Mouse (Mus musculus) MEL (cell line): ENCODE results near the gene Gpr143. TPM values are rescaled to one million over a fixed set of nuclear protein-coding genes. Genes with fewer than 3 reads are reported as not detected.

Experiments
- DNase-seq: peaks from one replicate; pipeline ENCODE4 v3.0.0; 2011; ENCODE audit warnings: low read depth, low spot score
- H3K27ac ChIP-seq: 2 replicates; pipeline ENCODE4 v1.5.1; 2012; ENCODE audit warnings: low read depth, mild to moderate bottlenecking, control low read depth, low read length, moderate library complexity; ENCODE audit not compliant: control insufficient read depth
- H3K27me3 ChIP-seq, 2 experiments: fragments of 150-350 bp in 1 of 2; sonication (generic) in 1 of 2; 2 replicates each; pipeline ENCODE4 v1.6.1; 2012; ENCODE audit warnings: low read length in 2 of 2, mild to moderate bottlenecking in 2 of 2, improper control_type of control experiment in 1 of 2, moderate library complexity in 1 of 2; ENCODE audit not compliant: insufficient read depth in 2 of 2, control insufficient read depth in 1 of 2
- H3K36me3 ChIP-seq, 2 experiments: 2 replicates each; pipeline ENCODE4 v1.6.1; 2012 to 2014; ENCODE audit warnings: low read length in 2 of 2, improper control_type of control experiment in 1 of 2, inconsistent platforms in 1 of 2, mild to moderate bottlenecking in 1 of 2; ENCODE audit not compliant: insufficient read depth in 2 of 2, control insufficient read depth in 1 of 2
- H3K4me1 ChIP-seq, 2 experiments: fragments of 150-350 bp in 1 of 2; sonication (generic) in 1 of 2; 2 replicates each; pipeline ENCODE4 v1.6.1; 2012; ENCODE audit warnings: low read length in 2 of 2, improper control_type of control experiment in 1 of 2, mild to moderate bottlenecking in 1 of 2; ENCODE audit not compliant: insufficient read depth in 2 of 2, control insufficient read depth in 1 of 2
- H3K4me3 ChIP-seq, 2 experiments: fragments of 150-350 bp in 1 of 2; sonication (generic) in 1 of 2; 2 replicates each; pipeline ENCODE4 v1.5.1; 2012; ENCODE audit warnings: low read depth in 2 of 2, low read length in 2 of 2, mild to moderate bottlenecking in 2 of 2, moderate library complexity in 2 of 2, control low read depth in 1 of 2, improper control_type of control experiment in 1 of 2; ENCODE audit not compliant: control insufficient read depth in 1 of 2, insufficient read depth in 1 of 2
- H3K79me2 ChIP-seq: 2 replicates; pipeline ENCODE4 v1.6.1; 2012; ENCODE audit warnings: mild to moderate bottlenecking, low read length, moderate library complexity; ENCODE audit not compliant: control insufficient read depth, poor library complexity, insufficient read depth
- H3K9ac ChIP-seq: 2 replicates; pipeline ENCODE4 v1.6.1; 2012; ENCODE audit warnings: low read depth, mild to moderate bottlenecking, control low read depth, low read length, moderate library complexity; ENCODE audit not compliant: control insufficient read depth, poor library complexity, severe bottlenecking
- H3K9me3 ChIP-seq: fragments of 150-350 bp; sonication (generic); replicated peaks from 2 replicates; pipeline ENCODE4 v1.6.1; 2012; ENCODE audit warnings: mild to moderate bottlenecking, low read length, improper control_type of control experiment, moderate library complexity; ENCODE audit not compliant: insufficient read depth
- BHLHE40 ChIP-seq: IDR thresholded peaks from 2 replicates; pipeline ENCODE4 v1.6.1; 2012; ENCODE audit warnings: low read depth, mild to moderate bottlenecking, inconsistent platforms, low read length, improper control_type of control experiment, borderline replicate concordance
- CHD1 ChIP-seq: IDR thresholded peaks from 2 replicates; pipeline ENCODE4 v1.6.1; 2012; ENCODE audit warnings: low read depth, mild to moderate bottlenecking, inconsistent platforms, low read length, improper control_type of control experiment
- CHD2 ChIP-seq: IDR thresholded peaks from 2 replicates; pipeline ENCODE4 v1.6.1; 2011; ENCODE audit warnings: low read length, improper control_type of control experiment
- CTCF ChIP-seq, 3 experiments: IDR thresholded peaks in 2 of 3; conservative IDR thresholded peaks in 1 of 3; 2 replicates each; pipeline ENCODE4 v1.5.1; 2011 to 2012; ENCODE audit warnings: low read length in 3 of 3, low read depth in 2 of 3, mild to moderate bottlenecking in 2 of 3, improper control_type of control experiment in 1 of 3, inconsistent platforms in 1 of 3, mixed read lengths in 1 of 3, moderate library complexity in 1 of 3; ENCODE audit not compliant: control insufficient read depth in 1 of 3, insufficient read depth in 1 of 3, poor library complexity in 1 of 3, severe bottlenecking in 1 of 3
- E2F4 ChIP-seq: IDR thresholded peaks from 2 replicates; pipeline ENCODE4 v1.6.1; 2011; ENCODE audit warnings: low read depth, low read length, improper control_type of control experiment, borderline replicate concordance
- ELF1 ChIP-seq: IDR thresholded peaks from 2 replicates; pipeline ENCODE4 v1.6.1; 2014; ENCODE audit warnings: low read depth, mild to moderate bottlenecking, inconsistent platforms, low read length, improper control_type of control experiment, moderate library complexity
- EP300 ChIP-seq, 2 experiments: IDR thresholded peaks; 2 replicates each; pipeline ENCODE4 v1.6.1; 2011; ENCODE audit warnings: improper control_type of control experiment in 2 of 2, low read length in 2 of 2, low read depth in 1 of 2, mild to moderate bottlenecking in 1 of 2
- GABPA ChIP-seq: IDR thresholded peaks from 2 replicates; pipeline ENCODE4 v1.6.1; 2012; ENCODE audit warnings: low read depth, mild to moderate bottlenecking, inconsistent platforms, low read length, improper control_type of control experiment, moderate library complexity
- GATA1 ChIP-seq: IDR thresholded peaks from 2 replicates; pipeline ENCODE4 v1.6.1; 2011; ENCODE audit warnings: low read depth, low read length, improper control_type of control experiment
- HCFC1 ChIP-seq: IDR thresholded peaks from 2 replicates; pipeline ENCODE4 v1.6.1; 2012; ENCODE audit warnings: low read depth, mild to moderate bottlenecking, inconsistent platforms, low read length, improper control_type of control experiment, moderate library complexity
- JUND ChIP-seq: IDR thresholded peaks from 2 replicates; pipeline ENCODE4 v1.6.1; 2011; ENCODE audit warnings: low read depth, mild to moderate bottlenecking, improper control_type of control experiment, low read length
- MAX ChIP-seq: IDR thresholded peaks from 2 replicates; pipeline ENCODE4 v1.6.1; 2011; ENCODE audit warnings: low read length, improper control_type of control experiment
- MEF2A ChIP-seq: IDR thresholded peaks from 2 replicates; pipeline ENCODE4 v1.6.1; 2014; ENCODE audit warnings: low read depth, mild to moderate bottlenecking, inconsistent platforms, low read length, improper control_type of control experiment; ENCODE audit not compliant: poor library complexity, insufficient replicate concordance, severe bottlenecking; ENCODE audit errors: extremely low read depth
- MXI1 ChIP-seq: IDR thresholded peaks from 2 replicates; pipeline ENCODE4 v1.6.1; 2011; ENCODE audit warnings: mild to moderate bottlenecking, low read depth, low read length, improper control_type of control experiment
- MYB ChIP-seq: IDR thresholded peaks from 2 replicates; pipeline ENCODE4 v1.6.1; 2011; ENCODE audit warnings: mild to moderate bottlenecking, low read depth, low read length, improper control_type of control experiment
- NELFE ChIP-seq: IDR thresholded peaks from 2 replicates; pipeline ENCODE4 v1.6.1; 2011; ENCODE audit warnings: low read depth, low read length, improper control_type of control experiment
- NRF1 ChIP-seq: IDR thresholded peaks from 2 replicates; pipeline ENCODE4 v1.6.1; 2014; ENCODE audit warnings: low read depth, mild to moderate bottlenecking, inconsistent platforms, low read length, improper control_type of control experiment, moderate library complexity; ENCODE audit not compliant: poor library complexity, insufficient read depth, severe bottlenecking
- POLR2AphosphoS2 ChIP-seq: IDR thresholded peaks from 2 replicates; pipeline ENCODE4 v1.6.1; 2011; ENCODE audit warnings: low read length, improper control_type of control experiment
- POLR2AphosphoS5 ChIP-seq: IDR thresholded peaks from 2 replicates; pipeline ENCODE4 v1.6.1; 2012; ENCODE audit warnings: low read depth, borderline replicate concordance, mild to moderate bottlenecking, inconsistent platforms, low read length, moderate library complexity, mixed read lengths
- SMC3 ChIP-seq: IDR thresholded peaks from 2 replicates; pipeline ENCODE4 v1.6.1; 2011; ENCODE audit warnings: low read depth, low read length, improper control_type of control experiment
- TAL1 ChIP-seq: IDR thresholded peaks from 2 replicates; pipeline ENCODE4 v1.6.1; 2012; ENCODE audit warnings: mild to moderate bottlenecking, inconsistent platforms, low read length, moderate library complexity, mixed read lengths
- TBP ChIP-seq: IDR thresholded peaks from 2 replicates; pipeline ENCODE4 v1.8.0; 2011; ENCODE audit warnings: low read depth, low read length, improper control_type of control experiment
- TCF12 ChIP-seq: IDR thresholded peaks from 2 replicates; pipeline ENCODE4 v1.6.1; 2014; ENCODE audit warnings: low read depth, mild to moderate bottlenecking, inconsistent platforms, low read length, improper control_type of control experiment, moderate library complexity
- ZC3H11A ChIP-seq: IDR thresholded peaks from 2 replicates; pipeline ENCODE4 v1.6.1; 2012; ENCODE audit warnings: low read depth, mild to moderate bottlenecking, inconsistent platforms, low read length, improper control_type of control experiment
- ZNF384 ChIP-seq: IDR thresholded peaks from 2 replicates; pipeline ENCODE4 v1.6.1; 2012; ENCODE audit warnings: low read depth, mild to moderate bottlenecking, inconsistent platforms, low read length, improper control_type of control experiment
- polyA plus RNA-seq, 2 experiments: library from polyadenylated mRNA; stranded (reverse) in 1 of 2; unstranded in 1 of 2; fragments of >175 nt in 1 of 2; fragments of >200 nt in 1 of 2; gene quantifications; 2 replicates each; pipeline versions ENCODE4 v1.2.1 to v1.2.4; 2012; ENCODE audit warnings: low replicate concordance in 2 of 2, low read depth in 1 of 2; ENCODE audit not compliant: insufficient read length in 2 of 2, insufficient read depth in 1 of 2, missing spikeins in 1 of 2
- total RNA-seq: library from RNA; depleted of rRNA; stranded (reverse); fragments of 300-350 nt; gene quantifications from 2 replicates; pipeline ENCODE4 v1.2.3, GENCODE M21; 2012

Gpr143 gene
- total and polyA plus RNA-seq, 3 experiments, result not detected

DNA sequence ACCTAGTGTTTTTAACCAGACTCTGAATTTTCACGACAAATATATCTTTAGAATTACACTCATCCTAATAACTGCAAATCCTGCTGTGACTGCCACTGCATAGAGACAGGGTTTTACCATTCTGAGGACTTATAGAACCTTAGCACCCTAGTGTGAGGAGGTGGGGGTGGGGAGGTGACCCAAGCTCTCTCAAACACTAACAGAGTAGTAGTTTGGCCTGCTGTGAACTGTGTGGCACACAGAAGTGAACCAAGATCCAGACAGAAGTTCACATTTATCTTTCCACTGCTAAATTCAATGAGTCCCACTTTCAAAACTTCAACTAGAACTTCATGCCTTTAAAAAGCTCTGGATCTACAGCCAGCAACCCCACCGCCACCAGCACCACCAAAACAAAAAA is 18.9 kb upstream of the Gpr143 start:
- Histone ChIP-seq H3K79me2 (no peaks in the 10 kb centered on the region), H3K4me3 (no peak overlapping the region), H3K4me1 (no peaks in the 10 kb centered on the region), H3K27ac (no peak overlapping the region), H3K9ac (no peak overlapping the region), H3K27me3 (no peaks in the 10 kb centered on the region), H3K9me3 (no peaks in the 10 kb centered on the region), H3K36me3 (no peaks in the 10 kb centered on the region)
- TF ChIP-seq EP300 (IDR thresholded peaks at IDR 0.05; ENCODE audit: low read depth in 1 of 2, low read length in 2 of 2) (no peak), GABPA (no peak), MXI1 (no peak), TCF12 (no peak), CHD1 (no peak)
- no peak for DNase-seq

DNA sequence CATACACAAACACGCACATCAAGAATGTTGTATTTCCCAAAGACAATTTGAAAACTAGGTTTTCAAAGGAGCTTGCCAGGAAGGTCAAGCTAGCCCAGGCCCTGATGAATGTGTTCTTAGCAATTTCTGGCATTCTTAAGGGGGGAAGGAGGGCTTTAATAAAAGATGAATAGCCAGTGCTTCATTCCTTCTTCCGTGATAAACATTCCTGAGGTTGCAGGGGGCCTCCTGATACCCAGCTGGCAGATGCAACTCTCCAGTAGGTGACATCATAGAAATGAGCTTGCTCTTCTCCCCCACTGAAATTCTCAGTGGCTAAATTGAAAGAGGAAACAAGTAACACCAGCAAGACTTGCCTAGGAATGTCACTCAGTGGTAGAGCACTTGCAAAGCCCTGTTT is 17.6 kb upstream of the Gpr143 start:
- H3K4me3 ChIP-seq, result no peak overlapping the region
- no peak overlapping the region for H3K9ac ChIP-seq
- no peaks in the 10 kb centered on the region for H3K79me2 ChIP-seq
- H3K9me3 ChIP-seq, result no peaks in the 10 kb centered on the region
- no peak for TF ChIP-seq ELF1
- no peak for TF ChIP-seq ZC3H11A
- no peak for TF ChIP-seq TBP
- TF ChIP-seq BHLHE40, result no peak
- no peak for TF ChIP-seq NRF1
- no peak for TF ChIP-seq MAX
- TF ChIP-seq POLR2AphosphoS2, result no peak
- TF ChIP-seq E2F4, result no peak
- no peak for TF ChIP-seq HCFC1
- TF ChIP-seq GATA1, result no peak
- TF ChIP-seq, all 39 proteins: peak for 0
- Histone ChIP-seq H3K4me1 (no peaks in the 10 kb centered on the region), H3K36me3 (no peaks in the 10 kb centered on the region), H3K27me3 (no peaks in the 10 kb centered on the region), H3K27ac (no peak overlapping the region)
- no peak for DNase-seq

DNA sequence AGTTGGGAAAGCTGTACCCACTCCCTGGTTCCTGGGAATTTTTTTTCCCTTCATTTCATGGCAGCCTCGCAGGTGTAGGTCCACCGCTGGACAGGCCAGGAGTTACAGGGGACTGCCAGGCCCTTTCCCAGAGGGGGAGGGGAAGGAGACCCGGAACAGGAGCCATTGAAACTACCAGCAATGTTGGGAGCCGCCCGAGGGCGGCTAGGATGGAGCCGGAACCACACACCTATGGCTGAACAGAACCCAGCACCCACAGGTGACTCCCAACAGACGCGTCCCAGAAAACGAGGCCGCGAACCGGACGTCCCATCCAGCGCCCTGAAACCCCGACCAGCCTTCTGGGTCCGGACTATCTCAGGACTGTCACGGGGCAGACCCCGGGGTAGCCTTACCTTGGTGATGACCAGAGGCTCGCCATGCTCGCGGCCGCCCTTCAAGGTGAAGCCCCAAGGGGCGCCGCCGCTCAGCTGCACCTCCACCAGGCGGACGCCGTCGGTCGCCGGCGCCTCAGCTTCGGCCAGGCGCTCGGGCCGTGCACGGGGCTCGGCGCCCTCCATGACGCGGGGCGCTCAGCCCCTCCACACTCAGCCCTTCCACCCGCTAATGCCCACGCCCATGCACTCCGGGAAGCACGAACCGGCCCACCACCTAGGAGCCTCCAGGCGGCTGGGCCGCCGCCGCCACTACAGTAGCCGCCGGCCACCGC is 12.7 kb upstream of the Gpr143 start, which contains the start of gene Shroom2:
Gene Shroom2 (minus strand): TSS at position 575 of the 709 bp plus-strand sequence.
- Histone ChIP-seq H3K4me3 (no peak within 1 kb of the TSS), H3K9me3 (no peaks in the 10 kb centered on the region), H3K9ac (no peak within 1 kb of the TSS), H3K4me1 (no peaks in the 10 kb centered on the region), H3K27ac (no peak within 1 kb of the TSS), H3K36me3 (no peaks in the 10 kb centered on the region), H3K79me2 (no peaks in the 10 kb centered on the region), H3K27me3 (no peaks in the 10 kb centered on the region)
- TF ChIP-seq POLR2AphosphoS5 (no peak), ZNF384 (no peak), TCF12 (no peak), CHD2 (no peak), E2F4 (no peak), SMC3 (no peak), CTCF (IDR thresholded peaks at IDR 0.05 in 2 of 3, conservative IDR thresholded peaks at IDR 0.05 in 1 of 3; ENCODE audit: control insufficient read depth in 1 of 3, insufficient read depth in 1 of 3, low read depth in 2 of 3, low read length in 3 of 3, poor library complexity in 1 of 3, severe bottlenecking in 1 of 3) (no peak), JUND (no peak), NELFE (no peak), MYB (no peak), ELF1 (no peak), EP300 (IDR thresholded peaks at IDR 0.05; ENCODE audit: low read depth in 1 of 2, low read length in 2 of 2) (no peak), GATA1 (no peak), HCFC1 (no peak), MEF2A (no peak), TAL1 (no peak)
- no peak for DNase-seq
